Mouse (Mus musculus) stomach, postnatal 0 days (tissue): Measurements from ENCODE around the gene Sult2b1. TPM values are rescaled to one million over a fixed set of nuclear protein-coding genes. Genes with fewer than 3 reads are reported as not detected.
A peak's percentile ranks its signal among the peaks of the same experiment; 100 is the strongest.

Experiments used
- ATAC-seq: fragments of 200-750 bp; cut with Nextera tagmentation; 2 replicates; pipeline ENCODE4 v1.8.0; 2017; ENCODE audit not compliant: low FRiP score, low TSS enrichment
- DNase-seq: peaks from one replicate; pipeline ENCODE4 v3.0.0-alpha.2; 2016; ENCODE audit warnings: low spot score
- H3K27ac ChIP-seq: fragments of 300-500 bp; sonication (generic); replicated peaks from 2 replicates; pipeline ENCODE4 v1.5.1; 2014; ENCODE audit warnings: mild to moderate bottlenecking, control low read depth
- H3K27me3 ChIP-seq: fragments of 300-500 bp; sonication (generic); 2 replicates; pipeline ENCODE4 v1.6.1; 2014; ENCODE audit warnings: low read length; ENCODE audit not compliant: control insufficient read depth, insufficient read depth
- H3K36me3 ChIP-seq: fragments of 300-500 bp; sonication (generic); 2 replicates; pipeline ENCODE4 v1.6.1; 2014; ENCODE audit warnings: low read length, mixed read lengths; ENCODE audit not compliant: control insufficient read depth, insufficient read depth
- H3K4me1 ChIP-seq: fragments of 300-500 bp; sonication (generic); replicated peaks from 2 replicates; pipeline ENCODE4 v1.6.1; 2014; ENCODE audit warnings: antibody characterized with exemption; ENCODE audit not compliant: control insufficient read depth, insufficient read depth
- H3K4me2 ChIP-seq: fragments of 300-500 bp; sonication (generic); replicated peaks from 2 replicates; pipeline ENCODE4 v1.6.1; 2014; ENCODE audit warnings: low read depth, mild to moderate bottlenecking, control low read depth, moderate library complexity
- H3K4me3 ChIP-seq: fragments of 300-500 bp; sonication (generic); 2 replicates; pipeline ENCODE4 v1.5.1; 2014; ENCODE audit warnings: low read depth, low read length, control low read depth
- H3K9ac ChIP-seq: fragments of 300-500 bp; sonication (generic); 2 replicates; pipeline ENCODE4 v1.6.1; 2014; ENCODE audit warnings: mild to moderate bottlenecking, low read length, control low read depth, mixed read lengths
- H3K9me3 ChIP-seq: fragments of 300-500 bp; sonication (generic); 2 replicates; pipeline ENCODE4 v1.6.1; 2016; ENCODE audit warnings: low read length; ENCODE audit not compliant: control insufficient read depth
- CTCF ChIP-seq: IDR thresholded peaks from 2 replicates; pipeline ENCODE4 v1.5.1; 2016; ENCODE audit warnings: antibody characterized with exemption, low read depth, mild to moderate bottlenecking, moderate library complexity
- EP300 ChIP-seq: optimal IDR thresholded peaks from 2 replicates; pipeline ENCODE3; 2016; ENCODE audit warnings: antibody characterized with exemption
- WGBS: fragments of 180-500 bp; shearing (Covaris S2); extraction: QIAGEN DNeasy Blood & Tissue Kit; methylation state at CpG from one replicate; pipeline ENCODE4 v1.1.7; 2014; 5-methylcytosine and 5-hydroxymethylcytosine counted together
- polyA plus RNA-seq: library from polyadenylated mRNA; unstranded; fragments of >200 nt; fragmentation: Nextera tagmentation; extraction: Ambion mirVana; gene quantifications from 2 replicates; pipeline ENCODE4 v1.2.1, GENCODE M21; 2015

The Sult2b1 gene
- polyA plus RNA-seq, 1 experiment from 2014 or later = 87.1 TPM

GRCm38 (mm10) chr7:45717918-45718297, 66.6 kb downstream of the Sult2b1 start, which contains the start of gene Sphk2:
Gene Sphk2 (minus strand): TSS chr7:45718002.
- Histone ChIP-seq H3K4me2 (peak within 1 kb of the TSS; percentile 91), H3K4me1 (peaks cover 13% of the 10 kb centered on the region; the same call in 1 of the 2 replicates)
- TF ChIP-seq EP300 = peak; percentile 67
- TF ChIP-seq CTCF = peak; percentile 28; the same call in 1 of the 2 replicates

GRCm38 (mm10) chr7:45716952-45717917, 67.2 kb downstream of the Sult2b1 start:
- H3K4me2 ChIP-seq = peak overlapping the region; percentile 91
- H3K27me3 ChIP-seq = no peaks in the 10 kb centered on the region
- DNase-seq (peak; percentile 22), ATAC-seq (no peak)
- peak overlapping the region; percentile 79 for H3K4me3 ChIP-seq
- H3K27ac ChIP-seq = peak overlapping the region; percentile 95
- peaks cover 17% of the 10 kb centered on the region; the same call in 1 of the 2 replicates for H3K36me3 ChIP-seq
- TF ChIP-seq CTCF (no peak), EP300 (peak; percentile 36)
- WGBS = 6% methylated on average over 31 of the region's 31 CpGs
- peak overlapping the region; percentile 89 for H3K9ac ChIP-seq
- H3K9me3 ChIP-seq = no peaks in the 10 kb centered on the region
- H3K4me1 ChIP-seq = peaks cover 13% of the 10 kb centered on the region; the same call in 1 of the 2 replicates

More at GRCm38 (mm10) chr7:45717918-45718297, 66.6 kb downstream of the Sult2b1 start, which contains the start of gene Sphk2:
- H3K4me3 ChIP-seq = peak within 1 kb of the TSS; percentile 79
- DNase-seq = peak; percentile 98
- ATAC-seq = peak; percentile 45
- peak within 1 kb of the TSS; percentile 95 for H3K27ac ChIP-seq
- no peaks in the 10 kb centered on the region for H3K9me3 ChIP-seq
- peak within 1 kb of the TSS; percentile 89 for H3K9ac ChIP-seq
- H3K27me3 ChIP-seq = no peaks in the 10 kb centered on the region
- WGBS = under 1% methylated on average over 41 of the region's 41 CpGs
- H3K36me3 ChIP-seq = peaks cover 17% of the 10 kb centered on the region; the same call in 1 of the 2 replicates

GRCm38 (mm10) chr7:45716460-45716857, 68.0 kb downstream of the Sult2b1 start:
- DNase-seq (no peak), ATAC-seq (no peak)
- Histone ChIP-seq H3K4me3 (peak overlapping the region; percentile 10; the same call in 1 of the 2 replicates), H3K27ac (0 out of 2 replicates have a peak overlapping the region, but pooled peaks have one; percentile 31), H3K36me3 (peaks cover 23% of the 10 kb centered on the region), H3K9me3 (no peaks in the 10 kb centered on the region), H3K4me1 (peaks cover 13% of the 10 kb centered on the region; the same call in 1 of the 2 replicates), H3K4me2 (peak overlapping the region; percentile 91), H3K9ac (peak overlapping the region; percentile 27; the same call in 1 of the 2 replicates), H3K27me3 (no peaks in the 10 kb centered on the region)
- 86% methylated on average over 3 of the region's 3 CpGs for WGBS
- TF ChIP-seq EP300 (no peak), CTCF (no peak)

GRCm38 (mm10) chr7:45715741-45716459, 68.6 kb downstream of the Sult2b1 start:
- Histone ChIP-seq H3K4me3 (peak overlapping the region; percentile 23), H3K27me3 (no peaks in the 10 kb centered on the region), H3K4me2 (peak overlapping the region; percentile 91), H3K4me1 (peaks cover 13% of the 10 kb centered on the region; the same call in 1 of the 2 replicates), H3K9ac (peak overlapping the region; percentile 27; the same call in 1 of the 2 replicates), H3K9me3 (no peaks in the 10 kb centered on the region), H3K27ac (peak overlapping the region; percentile 86), H3K36me3 (peaks cover 26% of the 10 kb centered on the region)
- 78% methylated on average over 19 of the region's 19 CpGs for WGBS
- TF ChIP-seq EP300 (no peak), CTCF (no peak)
- DNase-seq (peak; percentile 17), ATAC-seq (no peak)

GRCm38 (mm10) chr7:45715090-45715708, 69.3 kb downstream of the Sult2b1 start, which contains the start of gene Rpl18:
Gene Rpl18 (plus strand): TSS chr7:45715457.
- H3K9ac ChIP-seq = peak within 1 kb of the TSS; percentile 87
- ATAC-seq (peak; percentile 86), DNase-seq (peak; percentile 99)
- peak within 1 kb of the TSS; percentile 67 for H3K4me3 ChIP-seq
- 5% methylated on average over 34 of the region's 34 CpGs for WGBS
- peaks cover 13% of the 10 kb centered on the region; the same call in 1 of the 2 replicates for H3K4me1 ChIP-seq
- H3K36me3 ChIP-seq = peaks cover 29% of the 10 kb centered on the region
- no peaks in the 10 kb centered on the region for H3K27me3 ChIP-seq
- no peaks in the 10 kb centered on the region for H3K9me3 ChIP-seq
- peak; percentile 20; the same call in 1 of the 2 replicates for TF ChIP-seq CTCF
- no peak for TF ChIP-seq EP300
- peak within 1 kb of the TSS; percentile 91 for H3K4me2 ChIP-seq
- peak within 1 kb of the TSS; percentile 97 for H3K27ac ChIP-seq
